In genomic region chr1:159163113-159163885, GRCm38 (mm10) we compare ENCODE assay signal across 8 mouse cellular contexts.
DNase-seq lines count a peak whose midpoint lies in the region; ATAC-seq and TF ChIP-seq lines count a peak whose summit lies in the region.

No protein-coding gene starts in this region.

- WGBS in hindbrain, embryonic 15.5 days: 66% methylated on average over 4 of the region's 4 CpGs
- WGBS in hindbrain, embryonic 11.5 days: 64% methylated on average over 4 of the region's 4 CpGs
- 32% methylated on average over 4 of the region's 4 CpGs for WGBS in limb, embryonic 14.5 days

- no peak overlapping the region for H3K9ac ChIP-seq in hindbrain, embryonic 15.5 days
- H3K9ac ChIP-seq in hindbrain, embryonic 11.5 days (ENCODE audit: low read depth, low read length): no peak overlapping the region
- 0 out of 2 replicates have a peak overlapping the region, but pooled peaks have one; percentile 21 for H3K9ac ChIP-seq in limb, embryonic 14.5 days (ENCODE audit: low read depth, low read length, severe bottlenecking)

- ATAC-seq in hindbrain, embryonic 15.5 days (ENCODE audit: low FRiP score, low read depth): peak; percentile 38; the same call in 1 of the 2 replicates
- ATAC-seq in hindbrain, embryonic 11.5 days (ENCODE audit: low FRiP score): no peak
- ATAC-seq in limb, embryonic 14.5 days (ENCODE audit: low FRiP score, low read depth): no peak
- no peak for ATAC-seq in megakaryocyte progenitor cell, adult 5-6 weeks (replicated peaks; ENCODE audit: poor library complexity)

- no peaks in the 10 kb centered on the region for H3K36me3 ChIP-seq in hindbrain, embryonic 15.5 days
- no peaks in the 10 kb centered on the region for H3K36me3 ChIP-seq in hindbrain, embryonic 11.5 days (ENCODE audit: control insufficient read depth, insufficient read depth, low read length)
- H3K36me3 ChIP-seq in limb, embryonic 14.5 days (ENCODE audit: control insufficient read depth, insufficient read depth, low read length): no peaks in the 10 kb centered on the region

- no peak overlapping the region for H3K4me2 ChIP-seq in hindbrain, embryonic 15.5 days
- H3K4me2 ChIP-seq in hindbrain, embryonic 11.5 days (replicated peaks; ENCODE audit: low read depth, low read length): no peak overlapping the region
- no peak overlapping the region for H3K4me2 ChIP-seq in limb, embryonic 14.5 days (replicated peaks; ENCODE audit: low read depth, low read length, severe bottlenecking)

- no peak for TF ChIP-seq POLR2A in limb, embryonic 14.5 days (IDR thresholded peaks at IDR 0.05; ENCODE audit: borderline replicate concordance, extremely low read depth, insufficient read depth, insufficient read length)

- H3K27ac ChIP-seq in hindbrain, embryonic 15.5 days (replicated peaks): no peak overlapping the region
- no peak overlapping the region for H3K27ac ChIP-seq in hindbrain, embryonic 11.5 days (ENCODE audit: low read depth, low read length)
- H3K27ac ChIP-seq in limb, embryonic 14.5 days (replicated peaks; ENCODE audit: low read depth, low read length): 0 out of 2 replicates have a peak overlapping the region, but pooled peaks have one; percentile 30

- H3K9me3 ChIP-seq in hindbrain, embryonic 15.5 days: no peaks in the 10 kb centered on the region
- no peaks in the 10 kb centered on the region for H3K9me3 ChIP-seq in hindbrain, embryonic 11.5 days (ENCODE audit: control insufficient read depth, low read length)
- H3K9me3 ChIP-seq in limb, embryonic 14.5 days (ENCODE audit: control insufficient read depth, low read length): no peaks in the 10 kb centered on the region

- no peak overlapping the region for H3K4me3 ChIP-seq in hindbrain, embryonic 15.5 days
- no peak overlapping the region for H3K4me3 ChIP-seq in hindbrain, embryonic 11.5 days (ENCODE audit: low read depth, low read length)
- no peak overlapping the region for H3K4me3 ChIP-seq in limb, embryonic 14.5 days (replicated peaks; ENCODE audit: low read length)

- DNase-seq in hindbrain, embryonic 11.5 days (ENCODE audit: low spot score): no peak
- peak; percentile 59 for DNase-seq in embryo, embryonic 10 days (ENCODE audit: low spot score)
- DNase-seq in heart, adult 8-10 months (ENCODE audit: low spot score): peak; percentile 52
- DNase-seq in limb, embryonic 14.5 days (ENCODE audit: low spot score): no peak
- DNase-seq in testis, postnatal 14 days (ENCODE audit: low spot score): no peak
- DNase-seq in adrenal gland, postnatal 25 days: no peak

- H3K4me1 ChIP-seq in hindbrain, embryonic 15.5 days (replicated peaks): no peaks in the 10 kb centered on the region
- H3K4me1 ChIP-seq in hindbrain, embryonic 11.5 days (replicated peaks; ENCODE audit: control insufficient read depth, insufficient read depth, low read length): no peaks in the 10 kb centered on the region
- H3K4me1 ChIP-seq in limb, embryonic 14.5 days (ENCODE audit: control insufficient read depth, insufficient read depth, low read length): peaks cover 3% of the 10 kb centered on the region; the same call in 1 of the 2 replicates

- H3K27me3 ChIP-seq in hindbrain, embryonic 15.5 days: no peaks in the 10 kb centered on the region
- no peaks in the 10 kb centered on the region for H3K27me3 ChIP-seq in hindbrain, embryonic 11.5 days (ENCODE audit: control insufficient read depth, insufficient read depth, low read length)
- no peaks in the 10 kb centered on the region for H3K27me3 ChIP-seq in limb, embryonic 14.5 days (ENCODE audit: control insufficient read depth, insufficient read depth, low read length)

Comparison
In these comparisons a context has a peak if more than half of its experiments do, and no peak if none do; other contexts are left out.
1. DNase-seq: peak in embryo, embryonic 10 days (single experiment) and heart, adult 8-10 months (single experiment); none in hindbrain, embryonic 11.5 days (single experiment), limb, embryonic 14.5 days (single experiment), testis, postnatal 14 days (single experiment) and adrenal gland, postnatal 25 days (single experiment).